Mouse (Mus musculus) heart, adult 8-10 months (tissue): Measurements from ENCODE around the gene Shisa3. TPM values are rescaled to one million over a fixed set of nuclear protein-coding genes. Genes with fewer than 3 reads are reported as not detected.

ENCODE experiments used
- microRNA-seq: library from miRNA; unstranded; fragments of <30 nt; microRNA quantifications from one replicate; pipeline ENCODE4 v1.2.0, GENCODE M21; 2022
- total RNA-seq, 4 experiments: library from RNA; stranded (reverse); gene quantifications; 2 replicates each; pipeline ENCODE4 v1.2.4; 2022

Gene Shisa3
- total RNA-seq, 4 experiments from 2014 or later = 1.4 to 1.9 (median 1.6) TPM

Small RNAs within 50 kb of the gene (microRNA-seq; reads per million reads assigned to microRNA genes)
- not detected for gene Gm23617

Other genes starting within 250 kb of the Shisa3 start
- gene Bend4, start 179.6 kb upstream of the Shisa3 start, total RNA-seq = 1 to 10 TPM; 2.6 to 3.4 (median 2.8) TPM
- gene Atp8a1, start 239.6 kb downstream of the Shisa3 start, total RNA-seq = 10 to 100 TPM; 24.5 to 29.8 (median 26.1) TPM